Mouse (Mus musculus) midbrain, embryonic 10.5 days (tissue): ENCODE measurements around the gene Rnf212. TPM values are rescaled to one million over a fixed set of nuclear protein-coding genes. Genes with fewer than 3 reads are reported as not detected.

ENCODE experiments used
- DNase-seq: peaks from one replicate; pipeline ENCODE4 v3.0.0-alpha.2; 2017; ENCODE audit warnings: low spot score
- H3K27ac ChIP-seq: fragments of 300-500 bp; sonication (generic); replicated peaks from 2 replicates; pipeline ENCODE4 v1.5.1; 2016; ENCODE audit warnings: mild to moderate bottlenecking
- H3K27me3 ChIP-seq: fragments of 300-500 bp; sonication (generic); 2 replicates; pipeline ENCODE4 v1.6.1; 2016; ENCODE audit warnings: low read depth, mild to moderate bottlenecking; ENCODE audit not compliant: poor library complexity, severe bottlenecking
- H3K36me3 ChIP-seq: fragments of 300-500 bp; sonication (generic); 2 replicates; pipeline ENCODE4 v1.6.1; 2016; ENCODE audit warnings: mild to moderate bottlenecking, moderate library complexity
- H3K4me1 ChIP-seq: fragments of 300-500 bp; sonication (generic); 2 replicates; pipeline ENCODE4 v1.6.1; 2016
- H3K4me3 ChIP-seq: fragments of 300-500 bp; sonication (generic); 2 replicates; pipeline ENCODE4 v1.5.1; 2016; ENCODE audit warnings: mild to moderate bottlenecking, moderate library complexity
- H3K9me3 ChIP-seq: fragments of 300-500 bp; sonication (generic); replicated peaks from 2 replicates; pipeline ENCODE4 v1.6.1; 2016; ENCODE audit warnings: mild to moderate bottlenecking
- WGBS: fragments of 180-500 bp; shearing (Covaris S2); methylation state at CpG from one replicate; pipeline ENCODE4 v1.1.7; 2016; 5-methylcytosine and 5-hydroxymethylcytosine counted together
- polyA plus RNA-seq: library from polyadenylated mRNA; unstranded; fragments of >200 nt; fragmentation: Nextera tagmentation; extraction: Ambion mirVana; gene quantifications from 2 replicates; pipeline ENCODE4 v1.2.1, GENCODE M21; 2016

The Rnf212 gene
- polyA plus RNA-seq, 1 experiment from 2014 or later: 0.17 TPM

DNA sequence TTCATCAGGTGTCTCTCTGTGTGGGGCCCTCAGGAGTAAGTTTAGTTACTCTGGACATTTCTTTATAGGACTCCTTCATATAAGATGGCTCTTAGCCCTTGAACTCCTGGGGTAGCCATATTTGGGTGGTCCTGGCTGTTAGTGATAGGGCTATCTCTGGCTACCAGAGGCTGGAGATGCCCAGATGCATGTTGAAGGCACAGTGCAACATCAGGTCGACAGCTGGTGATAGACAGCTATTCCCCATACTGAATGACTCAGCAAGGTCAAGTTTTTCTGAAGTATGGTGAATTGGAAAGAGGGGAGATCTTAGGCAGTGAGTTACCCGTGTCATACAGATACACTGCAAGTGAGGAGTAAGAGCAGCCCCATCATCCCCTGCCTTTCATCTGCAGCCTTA lies 67.0 kb downstream of the Rnf212 start:
- Histone ChIP-seq H3K36me3 (peaks cover 58% of the 10 kb centered on the region), H3K4me3 (no peak overlapping the region), H3K27me3 (no peaks in the 10 kb centered on the region), H3K9me3 (no peaks in the 10 kb centered on the region), H3K4me1 (no peaks in the 10 kb centered on the region), H3K27ac (no peak overlapping the region)
- DNase-seq: no peak
- 89% methylated on average over 2 of the region's 2 CpGs for WGBS

GRCm38 (mm10) chr5:108703754-108704626 lies 70.8 kb downstream of the Rnf212 start:
- WGBS: 91% methylated on average over 12 of the region's 12 CpGs
- Histone ChIP-seq H3K4me1 (peaks cover 18% of the 10 kb centered on the region), H3K27me3 (no peaks in the 10 kb centered on the region), H3K36me3 (peaks cover 72% of the 10 kb centered on the region), H3K27ac (0 out of 2 replicates have a peak overlapping the region, but pooled peaks have one; percentile 23), H3K9me3 (no peaks in the 10 kb centered on the region), H3K4me3 (no peak overlapping the region)
- DNase-seq: no peak

DNA sequence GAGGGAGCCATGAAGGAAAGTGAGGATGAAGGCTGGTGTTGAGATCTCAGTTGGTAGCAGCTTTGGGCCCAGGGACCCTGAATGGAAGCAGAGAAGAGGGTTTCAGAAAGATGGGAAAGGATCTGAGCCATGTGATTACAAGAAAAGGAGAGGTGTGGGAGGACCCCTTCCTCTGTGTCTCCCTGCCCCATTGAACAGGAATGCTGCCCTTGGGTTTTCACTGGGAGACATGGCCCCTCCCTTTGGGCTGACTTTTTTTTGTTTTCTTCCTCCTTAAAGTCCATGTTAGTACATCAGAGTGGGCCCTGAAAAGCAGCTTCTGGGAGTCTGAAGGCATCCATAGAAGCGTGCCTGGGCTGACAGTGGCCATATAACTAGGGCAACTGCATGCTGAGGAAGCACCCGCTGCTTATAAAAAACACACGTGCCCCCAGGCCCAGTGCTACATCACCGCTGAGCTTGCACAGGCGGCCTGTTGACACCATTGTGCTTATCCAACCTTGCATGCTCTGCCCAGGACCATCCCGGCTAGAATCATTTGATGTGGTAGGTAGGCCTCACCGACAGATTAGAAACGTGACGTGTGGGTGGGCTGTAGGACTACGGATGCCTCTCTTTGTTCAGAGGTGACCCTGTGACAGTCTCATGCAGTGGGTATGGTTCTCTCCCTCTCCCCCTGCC lies 73.3 kb downstream of the Rnf212 start:
- H3K27me3 ChIP-seq: no peaks in the 10 kb centered on the region
- no peak for DNase-seq
- no peak overlapping the region for H3K4me3 ChIP-seq
- WGBS: 77% methylated on average over 10 of the region's 10 CpGs
- no peaks in the 10 kb centered on the region for H3K9me3 ChIP-seq
- peaks cover 40% of the 10 kb centered on the region for H3K4me1 ChIP-seq
- peaks cover 57% of the 10 kb centered on the region for H3K36me3 ChIP-seq
- H3K27ac ChIP-seq: 0 out of 2 replicates have a peak overlapping the region, but pooled peaks have one; percentile 2

- H3K4me3 ChIP-seq: no peak overlapping the region
- H3K9me3 ChIP-seq: no peaks in the 10 kb centered on the region
- WGBS: 62% methylated on average over 3 of the region's 3 CpGs
- H3K27me3 ChIP-seq: peaks cover 8% of the 10 kb centered on the region; the same call in 1 of the 2 replicates
- DNase-seq: no peak
- H3K4me1 ChIP-seq: peaks cover 51% of the 10 kb centered on the region
- H3K27ac ChIP-seq: peak overlapping the region; percentile 57
- peaks cover 46% of the 10 kb centered on the region for H3K36me3 ChIP-seq
Observed at GRCm38 (mm10) chr5:108700346-108700745, 74.4 kb downstream of the Rnf212 start.

DNA sequence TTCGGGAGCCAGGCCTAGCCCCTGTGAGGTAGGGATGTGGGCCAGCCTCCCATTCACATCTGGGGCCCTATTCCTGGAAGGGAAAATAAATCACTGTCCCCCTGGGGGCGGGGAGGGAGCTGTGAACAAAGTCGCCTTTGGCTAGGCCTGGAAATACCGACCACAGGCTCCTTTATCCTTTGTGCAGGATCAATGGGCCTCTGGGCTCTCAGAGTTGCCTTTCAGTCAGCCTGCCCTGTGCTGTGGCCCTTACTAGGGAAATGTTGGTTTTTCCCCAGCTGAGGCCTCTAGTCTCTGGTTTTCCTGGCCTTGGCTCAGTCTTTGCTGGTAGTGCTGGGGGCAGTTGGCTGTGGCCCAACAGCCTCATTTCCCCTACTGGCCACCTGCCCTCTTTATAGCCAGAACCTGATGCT lies 77.4 kb downstream of the Rnf212 start:
- Histone ChIP-seq H3K9me3 (no peaks in the 10 kb centered on the region), H3K27me3 (peaks cover 26% of the 10 kb centered on the region), H3K4me1 (peaks cover 71% of the 10 kb centered on the region), H3K27ac (peak overlapping the region; percentile 78), H3K36me3 (peaks cover 16% of the 10 kb centered on the region), H3K4me3 (peak overlapping the region; percentile 28; the same call in 1 of the 2 replicates)
- 17% methylated on average over 4 of the region's 4 CpGs for WGBS
- DNase-seq: peak; percentile 44

DNA sequence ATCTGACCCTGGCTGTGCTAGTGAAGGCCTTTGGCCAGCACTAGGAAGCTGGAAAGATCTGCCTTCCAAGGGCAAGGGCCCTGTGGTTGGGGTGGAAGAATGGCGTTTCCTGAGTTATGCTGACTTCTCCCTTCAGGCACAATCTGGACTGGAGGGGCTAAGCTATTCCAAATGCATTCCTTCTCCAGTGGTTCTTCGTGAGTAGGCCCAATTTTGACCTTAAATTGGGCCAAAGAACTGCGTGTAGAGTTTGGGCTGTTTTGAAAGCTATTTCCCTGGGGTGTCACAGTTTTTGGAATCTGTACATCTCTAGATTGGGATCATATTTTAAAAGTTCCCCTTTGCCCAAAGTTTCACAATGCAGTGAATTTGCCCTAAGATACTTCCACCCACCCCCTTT lies 78.2 kb downstream of the Rnf212 start:
- no peak overlapping the region; the same call in 1 of the 2 replicates for H3K4me3 ChIP-seq
- no peak overlapping the region for H3K27ac ChIP-seq
- H3K4me1 ChIP-seq: peaks cover 77% of the 10 kb centered on the region

DNA sequence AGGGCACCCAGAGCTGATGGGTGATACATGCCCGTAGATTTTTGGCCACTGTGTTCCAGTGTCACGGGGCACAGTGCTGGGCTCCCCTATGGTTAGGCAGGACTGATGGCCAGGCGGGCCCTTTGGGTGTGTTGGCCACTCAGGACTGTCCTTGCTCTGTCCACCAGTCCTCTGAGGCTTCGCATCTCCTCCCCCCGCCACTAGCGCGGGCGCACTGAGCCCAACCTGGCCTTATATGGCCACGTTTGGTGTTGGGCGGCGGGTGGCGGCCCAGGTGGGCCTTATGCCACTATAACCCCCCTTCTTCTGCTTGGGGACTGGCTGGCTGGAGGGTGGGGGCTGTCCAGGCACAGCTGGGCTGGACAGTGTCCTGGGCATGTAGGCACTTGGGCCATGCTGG lies 78.9 kb downstream of the Rnf212 start:
- Histone ChIP-seq H3K27ac (no peak overlapping the region), H3K4me3 (peak overlapping the region; percentile 87; the same call in 1 of the 2 replicates), H3K27me3 (peaks cover 38% of the 10 kb centered on the region), H3K36me3 (0 out of 2 replicates have a peak, but pooled peaks cover 8% of the 10 kb centered on the region), H3K9me3 (no peaks in the 10 kb centered on the region), H3K4me1 (peaks cover 73% of the 10 kb centered on the region)
- WGBS: 94% methylated on average over 12 of the region's 12 CpGs
- no peak for DNase-seq

More for the DNA sequence above, 78.2 kb downstream of the Rnf212 start:
- 78% methylated on average over 3 of the region's 3 CpGs for WGBS
- Histone ChIP-seq H3K9me3 (no peaks in the 10 kb centered on the region), H3K27me3 (peaks cover 34% of the 10 kb centered on the region), H3K36me3 (0 out of 2 replicates have a peak, but pooled peaks cover 8% of the 10 kb centered on the region)
- DNase-seq: no peak

GRCm38 (mm10) chr5:108694352-108695261 lies 80.2 kb downstream of the Rnf212 start:
- peak overlapping the region; percentile 89 for H3K27ac ChIP-seq

DNA sequence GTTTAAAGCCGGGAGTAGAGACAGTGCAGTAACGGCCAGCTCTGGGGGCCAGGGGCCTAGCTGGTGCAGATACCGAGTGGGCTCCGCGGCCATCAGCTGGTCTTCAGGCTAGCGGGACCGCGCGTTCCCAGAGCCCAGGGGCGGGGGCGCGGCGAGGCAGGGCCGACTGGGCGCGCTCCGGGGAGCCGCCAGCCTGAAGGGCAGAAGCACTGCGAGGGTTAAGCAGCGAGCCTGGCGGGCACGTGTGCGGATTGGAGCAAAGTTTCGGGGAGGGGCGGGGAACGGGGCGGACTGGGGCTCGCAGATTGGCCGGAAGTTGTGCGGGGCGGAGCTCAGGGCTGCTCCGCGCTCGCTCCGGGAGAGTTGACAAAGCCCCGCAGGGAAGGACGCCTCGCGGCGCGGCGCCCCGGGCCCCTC lies 80.9 kb downstream of the Rnf212 start:
- H3K4me3 ChIP-seq: peak overlapping the region; percentile 87
- peaks cover 38% of the 10 kb centered on the region for H3K27me3 ChIP-seq
- H3K27ac ChIP-seq: peak overlapping the region; percentile 89
- 0 out of 2 replicates have a peak, but pooled peaks cover 5% of the 10 kb centered on the region for H3K36me3 ChIP-seq
- no peaks in the 10 kb centered on the region for H3K9me3 ChIP-seq
- H3K4me1 ChIP-seq: peaks cover 63% of the 10 kb centered on the region
- DNase-seq: peak; percentile 93
- under 1% methylated on average over 42 of the region's 43 CpGs for WGBS

More at GRCm38 (mm10) chr5:108694352-108695261, 80.2 kb downstream of the Rnf212 start:
- Histone ChIP-seq H3K4me1 (peaks cover 60% of the 10 kb centered on the region), H3K36me3 (0 out of 2 replicates have a peak, but pooled peaks cover 8% of the 10 kb centered on the region), H3K9me3 (no peaks in the 10 kb centered on the region), H3K27me3 (peaks cover 38% of the 10 kb centered on the region), H3K4me3 (peak overlapping the region; percentile 87)
- peak; percentile 56 for DNase-seq
- WGBS: under 1% methylated on average over 98 of the region's 99 CpGs

- Histone ChIP-seq H3K27ac (no peak within 1 kb of the TSS), H3K27me3 (peaks cover 38% of the 10 kb centered on the region), H3K4me1 (peaks cover 49% of the 10 kb centered on the region), H3K9me3 (no peaks in the 10 kb centered on the region), H3K4me3 (peak within 1 kb of the TSS; percentile 87), H3K36me3 (no peaks in the 10 kb centered on the region)
- WGBS: 4% methylated on average over 16 of the region's 18 CpGs
- peak; percentile 46 for DNase-seq
Observed at GRCm38 (mm10) chr5:108692271-108692670, 82.5 kb downstream of the Rnf212 start, which contains the start of gene Fgfrl1. Fgfrl1 (plus strand) TSS chr5:108692382.

DNA sequence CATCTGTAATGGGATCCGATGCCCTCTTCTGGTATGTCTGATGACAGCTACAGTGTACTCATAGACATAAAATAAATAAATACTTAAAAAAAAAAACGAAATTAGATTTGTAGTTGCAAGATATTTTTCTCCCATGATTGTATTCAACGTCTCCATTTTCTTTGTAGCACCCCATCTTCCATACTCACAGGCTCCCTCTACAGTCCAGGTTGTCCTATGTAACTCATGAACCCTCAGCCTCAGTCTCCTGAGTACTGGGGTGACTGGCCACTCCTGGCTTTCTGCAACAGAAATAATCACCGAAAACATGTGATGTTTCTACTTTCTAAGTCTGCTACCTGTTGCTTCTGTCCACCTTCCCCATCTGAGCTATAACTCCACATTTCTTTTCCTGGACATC lies 83.6 kb downstream of the Rnf212 start:
- 75% methylated on average over 4 of the region's 4 CpGs for WGBS
- Histone ChIP-seq H3K4me3 (no peak overlapping the region), H3K9me3 (no peaks in the 10 kb centered on the region), H3K36me3 (no peaks in the 10 kb centered on the region), H3K27ac (no peak overlapping the region), H3K27me3 (peaks cover 38% of the 10 kb centered on the region), H3K4me1 (peaks cover 38% of the 10 kb centered on the region)
- DNase-seq: no peak

DNA sequence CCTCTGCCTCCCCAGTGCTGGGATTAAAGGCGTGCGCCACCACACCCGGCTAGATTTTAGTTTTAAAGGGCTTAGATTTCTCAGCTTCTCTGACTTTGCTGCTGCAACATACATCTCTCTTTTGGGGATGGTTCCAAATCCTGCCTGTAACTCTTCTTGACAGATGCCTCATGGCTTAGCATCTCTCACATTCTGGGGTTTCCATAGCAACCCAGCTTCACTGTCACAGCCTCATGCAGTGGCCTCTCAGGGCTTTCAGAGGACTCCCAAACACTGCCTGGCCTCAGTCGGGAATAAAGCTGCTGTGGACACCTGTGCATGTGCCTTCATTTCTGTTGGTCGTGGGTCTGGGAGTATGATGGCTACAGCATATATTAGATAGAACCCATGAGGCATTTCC lies 85.7 kb downstream of the Rnf212 start:
- H3K36me3 ChIP-seq: no peaks in the 10 kb centered on the region
- H3K9me3 ChIP-seq: no peaks in the 10 kb centered on the region
- WGBS: 76% methylated on average over 5 of the region's 5 CpGs
- peaks cover 22% of the 10 kb centered on the region for H3K4me1 ChIP-seq
- no peak overlapping the region for H3K4me3 ChIP-seq
- no peak overlapping the region for H3K27ac ChIP-seq
- DNase-seq: no peak
- peaks cover 25% of the 10 kb centered on the region for H3K27me3 ChIP-seq
